Mouse (Mus musculus) frontal cortex, postnatal 36 days (tissue): Measurements from ENCODE around the gene Ptprn2.

Source experiments
- DNase-seq, 2 experiments: peaks; one replicate each; pipeline ENCODE4 v3.0.0; 2022; ENCODE audit warnings: low spot score in 2 of 2

Ptprn2 gene

GRCm38 (mm10) chr12:117160211-117160891 is 674.8 kb downstream of the Ptprn2 start:
- no peak for DNase-seq

DNA sequence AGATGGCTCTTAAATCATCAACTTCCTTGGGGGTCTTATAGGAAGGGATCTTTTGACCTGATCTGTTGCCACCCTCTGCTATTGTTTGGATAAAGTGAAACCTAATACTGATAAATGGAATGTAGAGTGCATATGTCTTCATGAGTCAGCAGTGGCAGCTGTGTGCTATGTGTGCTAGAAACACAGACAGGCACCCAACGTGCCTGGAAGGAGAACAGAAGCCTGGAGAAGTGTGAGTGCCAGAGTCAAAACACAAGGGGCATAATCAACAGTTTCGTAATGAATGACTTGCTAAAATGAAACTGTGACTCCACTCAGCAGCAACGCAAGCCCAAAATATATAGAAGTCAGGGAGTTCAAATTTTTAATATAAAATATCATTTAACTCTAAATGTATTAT is 676.7 kb downstream of the Ptprn2 start:
- DNase-seq, result no peak

GRCm38 (mm10) chr12:117163789-117164188 is 678.3 kb downstream of the Ptprn2 start:
- no peak for DNase-seq

DNA sequence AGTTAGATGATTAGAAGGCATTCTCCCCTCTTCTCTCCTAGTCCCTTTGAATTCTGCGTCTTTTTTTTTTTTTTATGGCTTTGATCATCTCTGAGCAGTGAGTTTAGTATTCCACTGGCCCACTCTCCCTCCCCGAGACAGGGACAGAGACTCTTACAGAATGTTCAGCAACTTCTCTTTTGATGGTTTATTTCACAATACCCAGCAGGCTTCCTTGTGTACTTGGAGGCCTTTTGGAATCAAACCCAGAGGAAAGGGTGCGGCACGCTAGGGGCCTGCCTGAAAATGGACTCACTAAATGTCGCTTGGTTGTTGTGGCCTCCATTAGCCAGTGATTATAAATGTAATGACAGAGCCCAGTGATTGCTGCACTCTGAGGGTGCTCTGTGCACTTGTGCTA is 680.7 kb downstream of the Ptprn2 start:
- no peak for DNase-seq

- no peak for DNase-seq
These were observed 684.1 kb downstream of the Ptprn2 start for GRCm38 (mm10) chr12:117169670-117170069.

DNA sequence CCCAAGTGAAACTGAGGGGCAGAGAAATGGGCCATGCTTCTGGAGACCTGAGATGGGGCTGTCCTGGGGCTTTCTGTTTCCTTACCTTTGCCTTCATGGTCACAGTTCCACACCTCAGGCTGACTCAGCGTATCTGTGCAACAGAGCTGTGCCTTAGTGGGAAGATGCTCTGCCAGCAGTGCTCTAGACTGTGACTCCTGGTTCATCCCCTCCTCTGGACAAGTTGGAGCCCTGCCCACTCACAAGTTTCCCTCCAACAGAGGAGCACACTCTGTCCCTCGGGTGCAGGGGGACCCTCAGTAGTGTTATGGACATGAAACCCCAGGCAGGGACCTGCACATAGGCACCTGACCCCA is 687.0 kb downstream of the Ptprn2 start:
- DNase-seq, result no peak

DNA sequence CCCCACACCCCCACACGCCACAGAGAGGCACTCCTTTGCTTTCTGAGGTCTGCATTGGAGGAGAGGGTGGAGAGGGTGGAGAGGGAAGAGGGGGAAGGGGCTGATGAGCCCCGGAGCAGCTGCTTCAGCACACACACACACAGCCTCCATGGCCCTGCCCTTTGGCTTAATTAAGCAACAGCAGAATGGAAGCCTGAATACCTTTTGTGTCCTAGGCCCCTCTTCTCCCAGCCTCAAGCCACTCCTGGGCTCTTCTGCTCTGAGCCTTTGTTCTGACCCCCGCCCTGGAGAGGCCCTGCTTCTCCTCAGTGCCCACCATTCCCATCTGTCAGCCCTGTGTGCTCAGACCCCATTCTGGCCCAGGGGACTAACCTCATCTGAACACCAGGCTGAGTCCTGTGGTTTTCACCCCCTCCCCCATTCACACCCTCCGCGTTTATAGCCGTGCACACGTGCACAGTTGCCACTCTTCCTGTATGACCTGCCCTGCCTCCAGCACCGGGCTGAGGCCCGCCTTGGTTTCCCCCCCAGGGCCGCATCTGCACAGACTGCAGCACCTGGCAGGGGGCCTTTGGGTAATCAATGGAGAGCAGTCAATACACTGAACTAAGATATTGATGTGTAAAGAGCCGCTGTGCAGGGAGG is 687.5 kb downstream of the Ptprn2 start:
- no peak for DNase-seq

DNA sequence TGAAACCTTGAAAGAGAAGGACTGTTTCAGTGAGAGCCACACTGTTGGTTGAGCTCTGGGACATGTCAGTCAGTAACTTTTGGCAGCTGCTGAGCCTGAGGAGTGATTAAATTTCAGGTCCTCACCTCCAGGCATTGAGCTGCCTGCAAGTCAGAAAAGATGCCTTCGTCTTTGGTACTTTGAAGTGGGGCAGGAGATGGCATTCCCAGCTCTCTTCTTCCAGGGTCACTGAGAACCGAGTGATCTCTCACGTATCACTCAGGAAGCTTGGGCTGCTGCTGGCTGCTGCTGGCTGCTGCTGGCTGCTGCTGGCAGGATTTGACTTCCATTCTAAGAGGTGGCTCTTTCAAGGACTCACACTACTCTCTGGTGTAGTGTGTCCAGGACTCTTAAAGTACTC is 688.7 kb downstream of the Ptprn2 start:
- no peak for DNase-seq

GRCm38 (mm10) chr12:117175072-117175681 is 689.7 kb downstream of the Ptprn2 start:
- DNase-seq, result no peak

DNA sequence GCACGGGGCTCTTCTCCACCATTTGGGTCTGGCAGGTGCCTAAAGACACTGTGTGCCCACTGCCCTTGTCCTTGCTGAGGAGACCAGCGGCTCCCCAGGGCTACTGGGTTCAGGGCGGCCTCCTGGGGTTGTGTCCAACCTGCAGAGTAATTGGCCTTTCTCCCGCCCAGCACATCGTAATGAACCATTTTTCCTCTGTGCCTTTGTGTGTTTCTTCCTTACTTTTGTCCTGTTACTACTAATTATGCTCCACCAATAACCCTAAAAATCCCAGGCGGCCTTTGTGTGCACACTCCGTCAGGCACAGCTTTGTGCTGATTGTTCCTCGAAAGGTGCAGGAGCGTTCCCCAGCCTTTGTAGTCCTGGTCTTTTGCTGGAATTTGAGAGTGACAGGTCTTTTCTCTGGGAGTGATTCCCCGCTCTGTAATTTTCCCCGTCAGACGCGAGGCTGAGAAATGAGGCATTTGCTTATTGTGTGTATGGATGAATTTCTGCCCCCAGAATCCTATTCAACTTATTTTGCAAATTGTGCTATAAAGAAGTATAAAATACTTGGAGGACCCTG is 690.8 kb downstream of the Ptprn2 start:
- no peak for DNase-seq

DNA sequence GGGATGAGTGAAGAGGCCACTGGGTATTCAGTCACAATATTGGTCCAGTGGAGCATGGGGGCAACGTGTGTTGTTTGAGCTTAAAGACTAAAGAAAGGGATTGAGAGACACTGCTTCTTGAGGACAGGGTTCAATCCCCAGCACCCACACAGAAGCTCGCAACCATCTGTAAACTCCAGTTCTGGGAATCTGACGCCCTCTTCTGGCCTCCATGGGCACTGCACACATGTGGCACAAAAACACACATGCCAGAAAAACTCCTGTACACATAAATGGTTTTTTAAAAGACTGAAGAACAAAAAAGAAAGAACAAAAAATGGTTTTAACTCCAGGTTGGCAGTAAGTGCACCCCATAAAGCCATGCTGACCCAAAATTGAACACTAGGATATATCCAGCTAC is 701.6 kb downstream of the Ptprn2 start:
- DNase-seq, result no peak

- peak; percentile 50 to 51 for DNase-seq
These were observed 706.5 kb downstream of the Ptprn2 start for GRCm38 (mm10) chr12:117192001-117192400.

- peak; percentile 69 to 84 for DNase-seq
These were observed 711.4 kb downstream of the Ptprn2 start for GRCm38 (mm10) chr12:117196721-117197425.

- no peak for DNase-seq
These were observed 712.6 kb downstream of the Ptprn2 start for GRCm38 (mm10) chr12:117198093-117198492.

DNA sequence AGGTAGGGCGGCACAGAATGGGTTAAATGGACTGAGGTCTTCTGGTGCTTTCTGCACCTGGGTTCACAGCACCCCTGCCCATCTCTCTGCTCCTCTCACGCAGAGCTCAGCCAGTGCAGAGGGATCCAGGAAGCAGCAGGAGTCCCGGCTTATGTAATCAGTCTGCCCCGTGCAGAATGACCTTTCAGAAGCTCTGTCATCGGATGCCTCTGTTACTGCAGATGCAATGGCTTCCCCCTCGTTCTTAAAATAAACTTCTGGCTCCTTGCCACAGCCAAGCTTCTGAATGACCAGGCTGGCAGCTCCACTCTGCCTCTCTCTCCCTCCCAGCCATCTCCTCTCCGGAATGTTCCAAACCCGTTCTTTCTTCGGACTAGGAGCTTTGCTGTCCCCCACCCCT is 714.6 kb downstream of the Ptprn2 start:
- peak; percentile 71 to 80 for DNase-seq

DNA sequence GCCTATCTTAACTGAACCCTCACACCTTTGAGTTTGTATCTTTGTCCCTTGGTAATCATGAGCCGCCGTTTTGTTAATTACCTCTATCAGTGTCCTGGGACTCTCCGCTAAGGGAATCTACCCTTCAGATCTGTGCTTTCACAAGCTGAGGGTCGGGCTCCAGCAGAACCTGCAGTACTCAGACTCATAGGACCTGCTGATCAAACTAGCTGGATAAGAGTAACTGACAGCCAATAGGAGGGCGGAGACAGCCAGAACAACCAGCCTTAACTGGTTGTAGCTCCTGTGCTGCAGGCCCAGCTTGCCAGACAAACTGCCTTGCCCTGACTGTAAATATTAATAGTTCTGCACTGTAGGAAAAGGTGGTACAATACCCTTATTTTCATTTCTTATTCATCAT is 715.1 kb downstream of the Ptprn2 start:
- no peak for DNase-seq

GRCm38 (mm10) chr12:117203506-117203905 is 718.0 kb downstream of the Ptprn2 start:
- no peak for DNase-seq

DNA sequence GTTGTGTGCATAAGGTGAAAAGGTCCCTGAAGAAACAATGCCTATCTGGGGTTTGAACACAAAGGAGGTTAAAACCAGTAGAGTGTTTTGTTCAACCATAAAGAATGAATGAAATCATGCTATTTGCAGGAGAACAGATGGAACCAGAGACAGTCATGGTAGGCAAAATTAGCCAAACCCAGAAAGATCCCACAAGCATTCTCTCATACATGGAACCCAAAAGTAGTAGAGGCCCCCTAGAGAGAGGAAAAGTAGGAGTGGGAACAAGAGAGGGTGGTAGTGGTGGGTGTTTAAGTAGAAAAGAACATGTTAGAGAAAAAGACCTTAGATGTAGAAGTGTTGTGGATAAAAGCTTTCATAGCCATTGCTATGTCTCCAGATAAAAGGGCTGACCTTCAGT is 719.4 kb downstream of the Ptprn2 start:
- DNase-seq, result no peak

DNA sequence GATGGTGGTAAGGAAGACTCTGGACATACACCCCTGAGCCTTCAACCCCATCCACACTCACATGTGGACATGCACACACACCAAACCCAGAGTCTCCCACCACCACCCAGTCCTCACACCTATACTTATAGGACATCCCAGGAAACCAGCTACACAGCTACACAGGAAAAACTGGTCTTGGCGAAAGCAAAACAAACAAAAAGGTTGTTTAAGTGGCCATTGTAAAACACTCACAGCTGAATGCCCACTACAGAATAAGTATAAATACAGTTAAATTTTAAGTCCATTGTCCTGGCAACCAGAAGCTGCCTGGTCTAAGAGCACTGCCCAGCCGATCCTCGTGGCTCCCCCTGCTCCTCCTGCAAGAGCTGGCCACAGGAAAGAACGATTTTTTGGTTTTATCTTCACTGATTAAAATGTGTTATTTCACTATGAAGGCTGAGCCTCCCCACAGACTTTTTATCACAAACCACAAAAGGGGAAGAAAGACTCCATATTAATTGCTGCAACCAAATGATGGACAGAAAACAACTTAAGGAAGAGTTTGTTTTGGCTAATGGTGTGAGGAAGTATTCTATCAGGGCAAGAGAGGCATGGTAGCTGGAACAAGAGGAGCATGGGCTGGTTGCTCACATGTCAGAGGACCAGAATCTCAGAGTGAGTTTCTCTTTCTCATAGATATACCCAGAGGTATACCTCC is 722.1 kb downstream of the Ptprn2 start:
- no peak for DNase-seq

GRCm38 (mm10) chr12:117210467-117210866 is 724.9 kb downstream of the Ptprn2 start:
- DNase-seq, result no peak

GRCm38 (mm10) chr12:117213531-117213930 is 728.0 kb downstream of the Ptprn2 start:
- no peak for DNase-seq

GRCm38 (mm10) chr12:117214272-117214671 is 728.8 kb downstream of the Ptprn2 start:
- DNase-seq, result peak; percentile 66 to 83
